Mouse (Mus musculus) gastrocnemius, adult 2 months (tissue): ENCODE measurements around the gene Gm14151. TPM values are rescaled to one million over a fixed set of nuclear protein-coding genes. Genes with fewer than 3 reads are reported as not detected.
"Not testable (repeated sequence)": the region's sequence is repeated elsewhere in the genome, so short reads cannot be mapped to it uniquely, and the experiment has no call there.

Experiments used
- DNase-seq: peaks from one replicate; pipeline ENCODE4 v3.0.0; 2022
- H3K27ac ChIP-seq: fragments of 200-600 bp; 2 replicates; pipeline ENCODE4 v1.8.1; 2022; ENCODE audit warnings: mild to moderate bottlenecking
- H3K4me3 ChIP-seq: fragments of 200-600 bp; 2 replicates; pipeline ENCODE4 v1.8.1; 2022; ENCODE audit warnings: mild to moderate bottlenecking, moderate library complexity
- CTCF ChIP-seq: fragments of 200-600 bp; IDR thresholded peaks from 2 replicates; pipeline ENCODE4 v1.8.1; 2022; ENCODE audit warnings: antibody characterized with exemption, mild to moderate bottlenecking, moderate library complexity
- intact Hi-C: fragments of 180-260 bp; cut with DNase I; formaldehyde crosslinking; loops from one replicate; pipeline ENCODE4 v1.15.1; 2025
- long read RNA-seq, 2 experiments: library from polyadenylated mRNA; stranded (forward); transcript quantifications; one replicate each; pipeline ENCODE4 v2.0.0; 2021
- total RNA-seq, 2 experiments: library from RNA; stranded (reverse); gene quantifications; 2 replicates each; pipeline ENCODE4 v1.2.3; 2021

Gene Gm14151
- total RNA-seq, result not detected
- long read RNA-seq, experiment 1, result 0 reads
- long read RNA-seq, experiment 2, result 0 reads

DNA sequence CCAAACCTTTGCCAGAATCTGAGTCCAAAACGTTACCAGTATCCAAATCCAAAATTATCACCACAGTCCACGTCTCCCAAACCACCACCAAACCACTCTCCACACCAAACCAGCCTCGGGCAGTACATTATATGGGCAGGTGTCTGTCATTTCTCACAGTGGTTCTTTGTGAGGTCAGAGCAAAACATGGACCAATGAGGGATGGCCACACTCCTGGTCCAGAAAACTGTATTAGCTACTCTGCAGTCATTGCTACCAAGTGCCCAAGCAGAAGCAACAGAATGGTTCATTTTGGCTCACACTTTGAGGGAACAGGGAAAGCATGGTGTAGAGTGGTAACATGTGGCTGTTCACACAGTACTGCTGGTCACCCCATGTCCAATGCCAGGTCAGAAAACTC, at the start of gene Gm14151:
Gene Gm14151, minus strand, starts transcription at position 101 of the 400 bp plus-strand sequence.
- intact Hi-C loops, H3K27ac ChIP-seq: not testable (repeated sequence)

DNA sequence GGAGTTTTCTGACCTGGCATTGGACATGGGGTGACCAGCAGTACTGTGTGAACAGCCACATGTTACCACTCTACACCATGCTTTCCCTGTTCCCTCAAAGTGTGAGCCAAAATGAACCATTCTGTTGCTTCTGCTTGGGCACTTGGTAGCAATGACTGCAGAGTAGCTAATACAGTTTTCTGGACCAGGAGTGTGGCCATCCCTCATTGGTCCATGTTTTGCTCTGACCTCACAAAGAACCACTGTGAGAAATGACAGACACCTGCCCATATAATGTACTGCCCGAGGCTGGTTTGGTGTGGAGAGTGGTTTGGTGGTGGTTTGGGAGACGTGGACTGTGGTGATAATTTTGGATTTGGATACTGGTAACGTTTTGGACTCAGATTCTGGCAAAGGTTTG, 5.8 kb upstream of the Gm14151 start, which contains the start of gene Gm14147:
Gene Gm14147, plus strand, starts transcription at position 301 of the 400 bp plus-strand sequence.
- H3K27ac ChIP-seq, DNase-seq, intact Hi-C loops, H3K4me3 ChIP-seq: not testable (repeated sequence)

More for the DNA sequence above, at the start of gene Gm14151:
- not testable (repeated sequence) for DNase-seq, H3K4me3 ChIP-seq

DNA sequence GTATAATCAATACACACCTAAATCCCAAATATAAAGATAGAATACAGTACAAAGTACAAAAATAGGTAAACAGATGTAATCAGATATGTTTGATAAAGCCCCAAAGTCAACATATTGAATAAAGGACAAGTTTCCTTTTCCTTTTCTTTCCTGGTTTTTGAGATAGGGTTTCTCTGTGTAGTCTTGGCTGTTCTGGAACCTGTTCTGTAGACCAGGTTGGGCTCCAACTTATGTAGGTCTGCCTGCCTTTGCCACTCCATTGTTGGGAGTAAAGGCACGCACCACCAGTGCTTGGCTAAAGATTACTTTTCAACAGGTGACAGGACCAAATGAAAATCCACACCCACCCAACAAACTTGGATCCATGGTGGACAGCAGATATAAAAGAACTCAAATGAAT, 35.5 kb downstream of the Gm14151 start:
- no peak overlapping the region for H3K27ac ChIP-seq
- TF ChIP-seq CTCF, result no peak
- DNase-seq, result no peak
- no peak overlapping the region for H3K4me3 ChIP-seq
- intact Hi-C loops, result no loop called here

GRCm38 (mm10) chr2:151040411-151040810, 51.7 kb downstream of the Gm14151 start:
- Histone ChIP-seq H3K27ac (no peak overlapping the region), H3K4me3 (no peak overlapping the region)
- intact Hi-C loops, result no loop called here
- TF ChIP-seq CTCF, result no peak
- no peak for DNase-seq

DNA sequence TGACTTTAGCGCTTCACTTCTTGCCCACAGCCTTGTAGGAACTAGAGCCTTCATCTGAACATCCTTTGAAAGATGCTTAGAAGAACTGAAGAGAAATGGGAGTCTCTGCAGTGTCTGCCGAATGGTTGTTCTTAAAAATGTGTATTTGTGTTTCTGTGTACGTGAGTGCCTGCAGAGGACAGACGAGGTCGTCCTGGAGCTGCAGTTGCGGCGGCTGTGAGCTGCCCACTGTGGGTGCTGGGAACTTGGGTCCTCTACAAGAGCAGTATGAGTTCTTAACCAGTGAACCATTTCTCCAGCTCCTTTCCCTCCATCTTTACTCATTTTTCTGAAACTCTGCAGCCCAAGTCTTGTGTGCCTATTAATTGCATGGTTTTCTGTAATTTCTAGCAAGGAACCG, 52.4 kb downstream of the Gm14151 start:
- no peak for DNase-seq
- H3K27ac ChIP-seq, result peak overlapping the region; percentile 87
- H3K4me3 ChIP-seq, result peak overlapping the region; percentile 91
- intact Hi-C loops, result loop anchor here (2.0 kb wide), 1 partner anchor 129 kb away; no protein-coding TSS in a partner anchor
- TF ChIP-seq CTCF, result no peak

- intact Hi-C loops, result loop anchor here (2.0 kb wide), 1 partner anchor 128 kb away; no protein-coding TSS in a partner anchor
- peak; percentile 96 for DNase-seq
- peak within 1 kb of the TSS; percentile 91 for H3K4me3 ChIP-seq
- H3K27ac ChIP-seq, result peak within 1 kb of the TSS; percentile 87
- no peak for TF ChIP-seq CTCF
Observed at GRCm38 (mm10) chr2:151039232-151039695, 52.9 kb downstream of the Gm14151 start, which contains the start of the genes Ninl and Nanp. Gene Ninl (minus strand): TSS chr2:151039382. Gene Nanp (minus strand): TSS chr2:151039398.

DNA sequence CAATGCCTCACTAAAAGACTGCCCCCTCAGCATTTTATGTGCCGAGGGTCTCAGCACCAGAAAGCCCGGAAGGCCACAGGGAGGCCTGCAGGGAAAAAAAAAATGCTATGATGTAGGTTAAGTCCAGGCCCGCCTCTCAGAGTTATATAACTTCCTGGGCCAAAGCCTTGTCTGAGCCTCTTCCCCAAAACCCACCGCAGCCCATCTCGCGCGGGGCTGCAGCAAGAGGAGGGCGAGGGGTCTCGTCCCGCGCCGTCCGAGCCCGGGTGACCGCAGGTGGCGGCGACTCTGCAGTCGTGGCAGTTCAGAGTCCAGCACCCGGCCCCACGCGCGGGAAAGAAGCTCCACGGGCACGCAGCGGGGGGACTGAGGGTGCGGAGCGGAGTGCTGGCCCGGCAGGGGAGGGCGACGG, 53.3 kb downstream of the Gm14151 start:
- intact Hi-C loops, result loop anchor here (2.0 kb wide), 1 partner anchor 128 kb away; no protein-coding TSS in a partner anchor
- peak overlapping the region; percentile 91 for H3K4me3 ChIP-seq
- peak overlapping the region; percentile 87 for H3K27ac ChIP-seq
- TF ChIP-seq CTCF, result no peak
- DNase-seq, result no peak

- DNase-seq, result no peak
- intact Hi-C loops, result loop anchor here (2.0 kb wide), 1 partner anchor 127 kb away; no protein-coding TSS in a partner anchor
- H3K27ac ChIP-seq, result peak overlapping the region; percentile 87
- no peak for TF ChIP-seq CTCF
- H3K4me3 ChIP-seq, result peak overlapping the region; percentile 91
Observed at GRCm38 (mm10) chr2:151037876-151038552, 54.1 kb downstream of the Gm14151 start.

DNA sequence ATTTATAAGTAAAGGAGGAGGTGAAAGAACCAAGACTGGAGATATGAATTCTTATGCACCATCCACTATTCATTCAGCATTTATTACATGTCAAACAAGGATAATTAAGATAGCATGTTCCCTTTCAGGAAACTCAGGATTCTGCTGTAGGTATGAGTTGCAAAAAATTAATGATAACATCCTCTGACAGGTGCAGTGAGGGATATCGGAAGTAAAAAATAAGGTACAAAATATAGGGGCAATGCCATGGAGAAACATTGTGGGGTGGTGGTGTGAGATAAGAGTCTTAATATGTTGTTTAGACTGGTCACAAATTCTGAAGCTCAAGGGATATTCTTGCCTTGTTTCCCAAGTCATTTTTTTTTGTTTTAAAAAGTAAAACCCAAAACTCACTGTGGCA, 54.9 kb downstream of the Gm14151 start:
- no peak for DNase-seq
- no peak overlapping the region for H3K4me3 ChIP-seq
- no peak overlapping the region for H3K27ac ChIP-seq
- intact Hi-C loops, result no loop called here
- no peak for TF ChIP-seq CTCF

Other genes with a start within 250 kb of the Gm14151 start
- gene Abhd12, start 187.6 kb downstream of the Gm14151 start, total RNA-seq, result 10 to 100 TPM; 24.3 to 25.4 TPM
- gene Gins1, start 186.9 kb downstream of the Gm14151 start, total RNA-seq, result 1 to 10 TPM; 2.2 to 2.4 TPM
- gene Ninl, start 53.0 kb downstream of the Gm14151 start, total RNA-seq, result under 1 TPM; 0.50 to 0.51 TPM
- 1 to 10 TPM; 2.6 to 3.8 TPM for gene Nanp, start 53.0 kb downstream of the Gm14151 start, total RNA-seq
- not detected for gene Gm14147, start 5.9 kb upstream of the Gm14151 start, total RNA-seq